Mouse (Mus musculus) B cell, adult 62 days (primary cell): Measurements from ENCODE around the gene Dok7. TPM values are rescaled to one million over a fixed set of nuclear protein-coding genes. Genes with fewer than 3 reads are reported as not detected.

Experiments used
- total RNA-seq: library from RNA; stranded (reverse); gene quantifications from 4 replicates; pipeline ENCODE4 v1.2.4, GENCODE M21; 2023

The Dok7 gene
- total RNA-seq = not detected in 4 replicates

GRCm38 (mm10) chr5:35056604-35057432, at the start of gene Dok7:
Gene Dok7 (plus strand): TSS chr5:35056766.

GRCm38 (mm10) chr5:35041268-35041829, 15.2 kb upstream of the Dok7 start, which contains the start of gene Hgfac:
Gene Hgfac (plus strand): TSS chr5:35041509.

GRCm38 (mm10) chr5:35104960-35105921, 48.7 kb downstream of the Dok7 start, which contains the start of gene Lrpap1:
Gene Lrpap1 (minus strand): TSS chr5:35105766.

Other genes with a start within 250 kb of the Dok7 start
- 2.3 to 4.9 TPM (median 3.0 TPM) in 4 replicates for gene Msantd1, start 148.8 kb upstream of the Dok7 start, total RNA-seq
- 2.2 to 4.3 TPM (median 3.4 TPM) in 4 replicates for gene Rgs12, start 107.3 kb upstream of the Dok7 start, total RNA-seq
- 1.4 to 1.8 TPM in 2 of 4 replicates, not detected in the others for gene Hgfac, start 15.3 kb upstream of the Dok7 start, total RNA-seq
- 39.3 to 43.8 TPM (median 41.0 TPM) in 4 replicates for gene Lrpap1, start 49.0 kb downstream of the Dok7 start, total RNA-seq
- not detected in 4 replicates for gene Adra2c, start 221.6 kb downstream of the Dok7 start, total RNA-seq